Mouse (Mus musculus) embryonic facial prominence, embryonic 10.5 days (tissue): ENCODE measurements at regions not wholly inside any gene's neighbourhood (a gene's known extent, or its start where the extent isn't known, plus 50 kb on each side); places are given as distances from the start of the nearest gene placed in this dataset.

Experiments used
- DNase-seq: peaks from one replicate; pipeline ENCODE4 v3.0.0-alpha.2; 2017; ENCODE audit warnings: low spot score
- H3K27ac ChIP-seq: fragments of 300-500 bp; sonication (generic); replicated peaks from 2 replicates; pipeline ENCODE4 v1.5.1; 2016; ENCODE audit warnings: mild to moderate bottlenecking
- H3K27me3 ChIP-seq: fragments of 300-500 bp; sonication (generic); replicated peaks from 2 replicates; pipeline ENCODE4 v1.6.1; 2016; ENCODE audit warnings: low read depth, mild to moderate bottlenecking; ENCODE audit not compliant: poor library complexity, severe bottlenecking
- H3K36me3 ChIP-seq: fragments of 300-500 bp; sonication (generic); replicated peaks from 2 replicates; pipeline ENCODE4 v1.6.1; 2016; ENCODE audit warnings: mild to moderate bottlenecking, moderate library complexity
- H3K4me1 ChIP-seq: fragments of 300-500 bp; sonication (generic); 2 replicates; pipeline ENCODE4 v1.6.1; 2016
- H3K4me3 ChIP-seq: fragments of 300-500 bp; sonication (generic); 2 replicates; pipeline ENCODE4 v1.5.1; 2016; ENCODE audit warnings: mild to moderate bottlenecking, moderate library complexity
- H3K9me3 ChIP-seq: fragments of 300-500 bp; sonication (generic); 2 replicates; pipeline ENCODE4 v1.6.1; 2016; ENCODE audit warnings: mild to moderate bottlenecking
- WGBS: fragments of 180-500 bp; shearing (Covaris S2); methylation state at CpG from one replicate; pipeline ENCODE4 v1.1.7; 2016; 5-methylcytosine and 5-hydroxymethylcytosine counted together

DNA sequence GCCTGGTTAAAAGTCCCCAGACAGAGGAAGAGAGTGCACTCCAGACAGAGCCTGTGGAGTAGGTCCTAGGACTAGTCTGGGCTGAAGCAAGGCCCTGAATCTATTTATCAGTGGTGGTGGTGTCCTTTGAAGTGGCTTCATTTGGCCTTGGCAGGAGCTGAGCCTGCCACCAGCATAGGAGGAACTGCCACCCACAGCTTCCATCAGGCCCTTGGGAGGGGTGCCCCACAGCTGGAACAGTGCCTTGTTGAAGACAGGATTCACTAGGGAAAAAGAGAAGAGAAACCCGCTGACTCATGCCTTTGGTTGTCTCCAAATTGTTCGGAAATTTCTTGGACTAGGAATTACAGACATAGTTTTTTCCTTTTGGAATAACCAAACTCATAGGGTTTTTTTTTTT lies 574.6 kb downstream of the Gsdmc2 start:
- Histone ChIP-seq H3K4me3 (no peak overlapping the region), H3K9me3 (no peaks in the 10 kb centered on the region), H3K36me3 (no peaks in the 10 kb centered on the region), H3K4me1 (no peaks in the 10 kb centered on the region), H3K27ac (no peak overlapping the region), H3K27me3 (no peaks in the 10 kb centered on the region)
- 94% methylated on average over 2 of the region's 2 CpGs for WGBS
- DNase-seq = no peak

DNA sequence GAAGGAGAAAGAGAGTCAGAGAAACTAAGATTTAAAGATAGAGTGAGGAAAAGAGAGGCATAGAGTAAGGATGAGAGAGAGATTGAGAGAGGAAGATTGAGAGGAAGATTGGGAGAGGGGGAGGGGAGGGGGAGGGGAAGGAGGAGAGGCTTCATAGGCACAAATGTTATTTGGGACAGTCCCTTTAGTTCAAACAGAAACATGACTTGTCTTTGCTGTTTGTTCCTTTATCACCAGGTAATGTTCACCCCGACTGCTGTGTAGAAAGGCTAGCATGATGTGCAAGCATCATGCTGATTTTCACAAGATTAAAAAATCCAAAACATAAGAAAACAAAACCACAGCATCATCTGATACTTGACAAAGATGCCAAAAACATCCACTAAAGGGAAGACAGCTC lies 579.1 kb downstream of the Gsdmc2 start:
- Histone ChIP-seq H3K27ac (no peak overlapping the region), H3K9me3 (no peaks in the 10 kb centered on the region), H3K36me3 (no peaks in the 10 kb centered on the region), H3K4me1 (no peaks in the 10 kb centered on the region), H3K4me3 (no peak overlapping the region), H3K27me3 (no peaks in the 10 kb centered on the region)
- DNase-seq = no peak
- WGBS = 90% methylated on average over 1 of the region's 1 CpGs

DNA sequence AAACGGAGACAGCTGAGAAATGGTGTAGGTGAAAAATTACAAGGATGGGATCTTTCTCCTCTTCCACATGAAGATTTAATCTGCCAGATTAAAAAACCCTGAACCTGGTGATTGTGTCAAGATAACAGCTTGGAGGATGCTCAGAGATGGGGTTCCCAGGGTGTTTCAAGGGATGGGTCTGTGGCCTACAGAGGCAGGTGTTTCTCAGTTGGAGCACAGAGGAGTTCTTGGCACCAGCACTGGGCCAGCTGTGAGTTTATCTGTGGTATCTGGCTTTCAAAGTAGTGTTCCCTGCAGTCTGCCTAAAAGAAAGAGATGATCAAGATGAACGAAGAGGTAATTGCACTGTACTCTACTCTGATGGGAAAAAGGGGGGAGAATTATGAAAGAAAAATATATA lies 589.2 kb downstream of the Gsdmc2 start:
- Histone ChIP-seq H3K4me1 (no peaks in the 10 kb centered on the region), H3K9me3 (no peaks in the 10 kb centered on the region), H3K27me3 (no peaks in the 10 kb centered on the region), H3K27ac (no peak overlapping the region), H3K4me3 (no peak overlapping the region), H3K36me3 (no peaks in the 10 kb centered on the region)
- DNase-seq = no peak
- WGBS = 85% methylated on average over 2 of the region's 2 CpGs

DNA sequence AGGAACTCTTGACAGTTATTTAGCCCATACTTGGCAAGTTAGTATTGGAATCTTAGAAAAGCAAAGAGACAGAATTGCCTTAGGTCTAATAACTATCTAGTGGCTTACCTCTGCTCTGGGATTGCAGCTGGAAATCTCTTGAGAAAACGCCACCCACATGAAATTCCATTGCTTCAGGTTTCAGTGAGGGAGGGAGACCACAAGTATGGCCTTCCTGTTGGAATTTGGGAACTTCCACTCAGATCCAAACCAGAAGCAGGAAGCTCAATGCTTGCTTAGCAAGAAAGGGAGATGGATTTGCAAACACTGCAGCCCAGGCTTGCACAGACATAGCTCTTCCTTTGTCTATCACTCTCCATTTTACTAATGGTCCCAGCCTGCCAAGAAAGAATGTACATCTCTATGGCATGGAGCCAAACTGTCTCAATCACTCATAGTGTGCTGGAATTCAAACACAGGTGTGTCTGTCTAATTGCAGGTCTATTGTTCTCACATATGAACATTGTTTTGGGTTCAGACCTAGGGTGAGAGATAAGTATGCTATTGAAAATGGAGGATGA lies 592.1 kb downstream of the Gsdmc2 start:
- no peaks in the 10 kb centered on the region for H3K27me3 ChIP-seq
- no peak overlapping the region for H3K27ac ChIP-seq
- no peaks in the 10 kb centered on the region for H3K4me1 ChIP-seq
- no peak for DNase-seq
- H3K4me3 ChIP-seq = no peak overlapping the region
- H3K9me3 ChIP-seq = no peaks in the 10 kb centered on the region
- H3K36me3 ChIP-seq = no peaks in the 10 kb centered on the region
- 58% methylated on average over 1 of the region's 1 CpGs for WGBS

DNA sequence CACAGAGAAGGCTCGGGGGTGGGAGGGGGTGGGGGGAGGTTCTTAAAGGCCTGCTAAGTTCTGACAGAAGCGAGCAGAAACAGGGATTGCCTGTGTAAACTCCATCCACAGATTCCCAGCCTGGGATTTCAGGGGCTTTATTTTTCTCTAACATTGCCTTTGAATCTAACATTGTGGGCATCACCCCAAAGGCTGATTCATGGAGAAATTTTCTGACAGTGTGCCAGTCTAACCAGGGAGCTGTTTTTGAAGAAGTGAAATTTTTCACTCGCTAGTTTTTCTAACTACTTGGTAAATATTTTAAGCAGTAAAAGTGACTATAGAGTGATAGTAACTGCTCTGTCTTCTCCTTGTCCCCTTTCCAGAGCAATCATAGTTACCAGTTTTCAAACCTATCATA lies 606.4 kb downstream of the Gsdmc2 start:
- H3K4me3 ChIP-seq = no peak overlapping the region
- DNase-seq = no peak
- H3K27ac ChIP-seq = no peak overlapping the region
- no peaks in the 10 kb centered on the region for H3K36me3 ChIP-seq
- no peaks in the 10 kb centered on the region for H3K4me1 ChIP-seq
- 72% methylated on average over 3 of the region's 3 CpGs for WGBS
- no peaks in the 10 kb centered on the region for H3K9me3 ChIP-seq
- no peaks in the 10 kb centered on the region for H3K27me3 ChIP-seq

DNA sequence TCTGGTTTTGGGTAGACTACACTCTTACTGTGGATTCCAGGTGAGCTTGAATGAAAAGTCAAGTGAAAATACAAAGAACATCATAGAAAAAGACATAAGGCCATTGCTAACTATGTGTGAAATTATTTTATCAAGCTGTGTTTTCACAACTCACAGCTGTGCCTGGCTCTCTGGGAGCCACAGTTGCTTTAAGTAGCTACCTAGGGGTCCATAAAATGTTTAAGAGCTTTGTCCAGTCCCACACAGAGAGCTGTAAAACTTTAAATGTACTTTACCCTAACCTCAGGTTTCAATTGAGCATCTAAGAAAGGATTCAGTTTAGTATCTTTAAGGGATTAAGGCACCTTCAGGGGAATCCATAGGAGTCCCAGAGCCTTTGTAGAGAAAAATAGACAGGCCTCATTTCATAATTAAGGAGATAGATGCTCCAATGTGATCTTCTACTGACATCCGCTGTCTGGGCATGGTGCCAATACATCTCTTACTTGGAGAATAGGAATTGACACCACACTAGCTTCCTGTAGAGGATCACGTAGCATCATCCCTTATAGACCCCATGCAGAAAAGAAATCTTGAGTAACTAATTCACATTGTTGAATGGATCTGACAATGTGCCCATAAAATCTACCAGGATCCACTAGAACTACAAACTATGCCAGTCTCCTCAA lies 626.5 kb downstream of the Gsdmc2 start:
- H3K36me3 ChIP-seq = no peaks in the 10 kb centered on the region
- no peaks in the 10 kb centered on the region for H3K4me1 ChIP-seq
- H3K27ac ChIP-seq = no peak overlapping the region
- no peaks in the 10 kb centered on the region for H3K27me3 ChIP-seq
- H3K9me3 ChIP-seq = no peaks in the 10 kb centered on the region
- DNase-seq = no peak
- 89% methylated on average over 2 of the region's 2 CpGs for WGBS
- H3K4me3 ChIP-seq = no peak overlapping the region

DNA sequence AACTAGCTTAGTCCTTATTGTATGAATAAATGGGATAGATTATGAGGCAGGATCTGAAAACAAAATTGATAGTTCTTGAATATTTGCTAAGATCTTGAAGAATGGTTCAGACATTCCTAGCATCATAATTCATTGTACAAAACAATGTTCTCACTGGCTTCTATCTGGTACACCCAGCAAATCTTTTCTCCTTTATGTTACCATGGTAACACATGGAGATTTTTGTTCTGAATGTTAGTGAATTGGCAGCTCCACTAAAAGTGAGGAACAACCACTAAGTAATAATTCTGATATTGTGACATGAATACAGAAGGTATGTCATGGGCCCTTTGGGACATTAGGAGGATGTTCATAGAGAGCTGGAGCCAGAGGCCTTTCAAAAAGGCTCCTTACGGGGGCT lies 639.8 kb downstream of the Gsdmc2 start:
- no peak for DNase-seq
- Histone ChIP-seq H3K27ac (no peak overlapping the region), H3K9me3 (no peaks in the 10 kb centered on the region), H3K4me1 (no peaks in the 10 kb centered on the region), H3K27me3 (no peaks in the 10 kb centered on the region), H3K4me3 (no peak overlapping the region), H3K36me3 (no peaks in the 10 kb centered on the region)
- 89% methylated on average over 1 of the region's 1 CpGs for WGBS

DNA sequence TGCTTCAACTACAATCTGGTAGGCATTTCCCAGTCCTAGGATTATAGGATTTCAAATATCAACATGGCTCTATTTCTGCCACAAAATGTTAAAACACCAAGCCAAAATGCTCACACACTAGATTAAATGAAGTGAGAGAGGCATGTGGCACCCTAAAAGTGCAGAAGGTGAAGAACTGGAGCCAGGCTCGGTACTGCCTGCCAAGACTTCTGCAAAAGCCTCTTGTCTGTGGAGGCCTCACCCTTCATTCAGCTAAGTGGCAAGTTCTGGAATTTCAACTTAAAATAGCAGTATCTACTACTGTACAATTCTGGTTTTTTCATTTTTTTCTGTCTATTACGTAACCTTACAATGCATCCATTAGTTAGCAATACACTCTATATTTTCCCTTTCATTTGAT lies 649.9 kb downstream of the Gsdmc2 start:
- no peaks in the 10 kb centered on the region for H3K27me3 ChIP-seq
- 90% methylated on average over 2 of the region's 2 CpGs for WGBS
- H3K4me3 ChIP-seq = no peak overlapping the region
- no peaks in the 10 kb centered on the region for H3K36me3 ChIP-seq
- peaks cover 29% of the 10 kb centered on the region for H3K4me1 ChIP-seq
- no peak overlapping the region for H3K27ac ChIP-seq
- H3K9me3 ChIP-seq = no peaks in the 10 kb centered on the region
- DNase-seq = no peak

DNA sequence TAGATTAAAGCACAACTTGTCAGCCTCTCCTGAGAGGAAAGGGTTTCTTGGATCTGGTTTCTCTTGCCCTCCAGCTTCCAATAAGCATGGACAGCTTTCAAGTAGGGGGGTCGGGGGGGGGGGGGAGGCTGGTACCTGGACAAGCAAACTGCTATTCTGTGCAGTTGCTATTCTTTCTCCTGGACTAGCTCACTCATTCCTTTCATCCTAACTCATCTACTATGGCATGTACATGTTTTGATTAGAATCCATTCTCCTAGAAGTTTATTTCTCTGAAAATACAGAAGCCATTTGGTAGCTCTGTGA lies 650.5 kb downstream of the Gsdmc2 start:
- Histone ChIP-seq H3K27me3 (no peaks in the 10 kb centered on the region), H3K4me1 (peaks cover 34% of the 10 kb centered on the region), H3K36me3 (no peaks in the 10 kb centered on the region), H3K27ac (no peak overlapping the region), H3K9me3 (no peaks in the 10 kb centered on the region), H3K4me3 (no peak overlapping the region)
- DNase-seq = peak; percentile 62
- WGBS = 13% methylated on average over 1 of the region's 1 CpGs

DNA sequence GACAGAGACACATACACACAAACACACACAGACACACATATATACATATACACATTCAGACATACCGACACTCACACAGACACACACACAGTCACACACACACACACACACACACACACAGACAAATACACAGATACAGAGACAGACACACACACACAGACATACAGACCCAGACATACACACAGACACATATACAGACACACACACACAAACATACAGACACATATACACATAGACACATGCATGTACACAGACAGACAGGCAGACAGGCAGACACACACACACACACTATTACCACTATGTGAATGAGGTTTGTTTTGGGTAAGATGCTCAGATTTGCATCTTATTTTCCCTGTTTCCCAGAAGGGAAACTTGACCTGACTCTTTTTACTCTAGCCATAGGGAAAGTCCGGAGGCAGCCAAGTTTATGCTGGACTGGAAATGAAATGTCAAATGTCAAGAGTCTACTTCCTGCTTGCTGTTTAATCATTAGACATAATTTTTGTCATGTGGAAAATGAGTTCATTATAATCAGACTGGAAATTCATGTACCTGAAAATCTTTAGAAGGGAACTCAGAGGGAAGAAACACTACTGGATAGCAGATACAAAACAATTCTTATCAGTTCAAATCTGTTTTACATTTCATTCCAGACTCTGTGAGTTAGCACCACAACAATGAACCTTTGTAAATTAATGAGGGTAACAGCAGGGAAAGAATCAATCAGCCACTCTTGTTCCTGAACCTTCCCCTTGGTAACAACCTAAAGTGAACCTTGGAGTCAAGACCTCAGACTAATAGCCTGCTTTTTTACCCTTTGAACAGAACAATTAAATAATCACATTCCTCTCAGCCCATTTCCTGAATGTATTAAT lies 651.1 kb downstream of the Gsdmc2 start:
- no peaks in the 10 kb centered on the region for H3K27me3 ChIP-seq

DNA sequence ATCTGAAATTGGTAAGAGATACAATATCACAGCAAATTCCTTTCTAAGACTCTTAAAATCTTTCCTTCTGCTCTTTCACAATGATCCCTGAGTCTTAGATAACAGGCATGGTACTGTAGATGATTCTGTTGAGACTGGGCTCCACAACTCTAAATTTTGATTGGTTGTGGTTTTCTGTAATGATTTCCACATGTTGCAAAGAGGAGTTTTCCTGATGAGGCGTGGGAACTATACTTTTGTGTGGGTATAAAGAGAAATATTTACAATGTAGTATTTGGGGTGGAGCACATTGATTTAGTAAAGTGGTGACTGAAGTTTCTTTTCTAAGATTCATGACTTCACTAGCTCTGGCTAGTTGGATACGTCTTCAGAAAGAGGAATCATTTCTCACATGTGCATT lies 653.2 kb downstream of the Gsdmc2 start:
- Histone ChIP-seq H3K4me1 (peaks cover 34% of the 10 kb centered on the region), H3K9me3 (no peaks in the 10 kb centered on the region), H3K27me3 (no peaks in the 10 kb centered on the region), H3K27ac (no peak overlapping the region), H3K36me3 (no peaks in the 10 kb centered on the region), H3K4me3 (no peak overlapping the region)
- WGBS = 72% methylated on average over 2 of the region's 2 CpGs
- DNase-seq = no peak

More for the DNA sequence above, 651.1 kb downstream of the Gsdmc2 start:
- no peak overlapping the region for H3K4me3 ChIP-seq
- H3K9me3 ChIP-seq = no peaks in the 10 kb centered on the region
- H3K36me3 ChIP-seq = no peaks in the 10 kb centered on the region
- DNase-seq = peak; percentile 31
- 49% methylated on average over 2 of the region's 2 CpGs for WGBS
- peak overlapping the region; percentile 42 for H3K27ac ChIP-seq
- H3K4me1 ChIP-seq = peaks cover 34% of the 10 kb centered on the region

DNA sequence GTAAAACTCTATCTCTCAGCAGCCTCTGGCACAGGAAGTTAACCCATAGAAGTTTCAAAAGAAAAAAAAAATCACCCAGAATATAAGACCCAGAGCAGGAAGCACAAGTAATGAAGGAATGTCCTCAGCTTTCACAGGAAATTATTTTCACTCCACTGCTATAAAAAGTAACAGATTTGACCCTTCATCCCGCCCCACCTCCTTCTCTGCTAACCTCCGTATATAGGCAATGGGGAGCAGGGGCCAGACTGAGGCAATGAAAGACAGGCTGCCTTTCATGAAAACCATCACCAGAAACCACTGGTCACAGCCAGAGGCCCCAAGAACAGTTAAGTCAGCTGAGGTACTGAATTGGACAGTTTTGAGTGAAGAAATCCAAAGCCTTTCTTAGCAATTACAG lies 654.9 kb downstream of the Gsdmc2 start:
- H3K36me3 ChIP-seq = no peaks in the 10 kb centered on the region
- no peaks in the 10 kb centered on the region for H3K27me3 ChIP-seq
- WGBS = 27% methylated on average over 2 of the region's 2 CpGs
- H3K27ac ChIP-seq = peak overlapping the region; percentile 54; the same call in 1 of the 2 replicates
- no peaks in the 10 kb centered on the region for H3K9me3 ChIP-seq
- peaks cover 34% of the 10 kb centered on the region for H3K4me1 ChIP-seq
- no peak overlapping the region for H3K4me3 ChIP-seq
- DNase-seq = peak; percentile 62

DNA sequence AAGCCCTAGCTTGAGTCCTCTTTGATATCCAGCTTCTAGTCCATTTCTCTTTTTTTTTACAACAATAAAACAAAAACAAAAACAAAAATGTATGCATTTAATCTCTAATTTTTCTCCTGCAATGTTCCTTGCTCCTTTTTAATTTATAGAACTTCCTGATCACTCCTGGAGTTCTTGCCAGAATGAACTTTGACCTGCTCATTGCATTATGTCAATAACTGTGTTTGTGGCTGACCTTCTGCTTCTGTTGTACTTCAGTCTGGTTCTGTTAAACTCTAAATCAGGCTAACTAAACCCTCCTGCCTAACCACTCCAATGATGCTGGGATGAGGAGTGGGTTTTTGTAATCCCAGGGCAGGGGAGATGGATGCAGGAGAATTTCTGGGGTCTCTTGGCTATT lies 674.0 kb downstream of the Gsdmc2 start:
- peaks cover 11% of the 10 kb centered on the region for H3K4me1 ChIP-seq
- no peak for DNase-seq
- H3K4me3 ChIP-seq = no peak overlapping the region
- H3K27me3 ChIP-seq = no peaks in the 10 kb centered on the region
- H3K36me3 ChIP-seq = no peaks in the 10 kb centered on the region
- no peak overlapping the region for H3K27ac ChIP-seq
- H3K9me3 ChIP-seq = no peaks in the 10 kb centered on the region
